Comparison of ENCODE assay signal across 16 mouse cellular contexts in the genomic region with DNA sequence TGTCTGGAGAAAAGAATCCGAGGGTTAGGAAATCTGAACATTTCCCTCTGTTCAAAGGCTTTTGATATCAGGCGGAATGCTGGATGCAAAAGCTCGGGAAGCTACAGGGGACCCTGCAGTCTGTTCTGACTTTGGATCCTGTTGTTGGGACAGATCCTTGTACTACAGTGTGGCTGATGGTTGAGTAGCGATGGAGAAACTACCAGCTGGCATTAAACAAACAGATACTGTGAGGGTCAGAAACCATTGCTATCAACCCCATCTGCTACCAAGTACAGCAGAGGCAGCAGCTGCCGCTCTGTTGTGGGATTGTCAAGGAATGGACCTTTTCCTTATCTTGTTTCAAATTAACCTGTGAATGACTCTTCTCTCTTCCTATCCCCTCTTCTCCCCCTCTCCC. TPM values are rescaled to one million over a fixed set of nuclear protein-coding genes. Genes with fewer than 3 reads are reported as not detected.
"Had no signal": no experiment of that assay in that cellular context is flagged by ENCODE, and none has a peak within 500 bp of the region (broad histone marks: within the 10 kb centered on the region; RNA-seq: fewer than 3 reads in every experiment).

No protein-coding gene starts in this region.

- H3K27me3 ChIP-seq: limb, embryonic 13.5 days; midbrain, embryonic 12.5 days; neural tube, embryonic 15.5 days had no signal

- H3K4me2 ChIP-seq: limb, embryonic 13.5 days; midbrain, embryonic 12.5 days; neural tube, embryonic 15.5 days had no signal

- H3K4me1 ChIP-seq: limb, embryonic 13.5 days; neural tube, embryonic 15.5 days had no signal

- H3K4me3 ChIP-seq: limb, embryonic 13.5 days; midbrain, embryonic 12.5 days; myocyte; neural tube, embryonic 15.5 days had no signal

- H3K9ac ChIP-seq: limb, embryonic 13.5 days; liver, embryonic 14.5 days; midbrain, embryonic 12.5 days; neural tube, embryonic 15.5 days had no signal

- H3K36me3 ChIP-seq: limb, embryonic 13.5 days; midbrain, embryonic 12.5 days; neural tube, embryonic 15.5 days had no signal

- H3K27ac ChIP-seq: kidney, postnatal 0 days; limb, embryonic 13.5 days; liver, embryonic 14.5 days; midbrain, embryonic 12.5 days; neural tube, embryonic 15.5 days had no signal

- H3K9me3 ChIP-seq: limb, embryonic 13.5 days; midbrain, embryonic 12.5 days; neural tube, embryonic 15.5 days had no signal

- DNase-seq: kidney, postnatal 36 days; layer of hippocampus, adult 9-11 months; layer of hippocampus, postnatal 36 days; lung, adult 18-20 months; right cerebral cortex, adult 18-20 months; right cerebral cortex, postnatal 25 days; thymus, adult 18-20 months; thymus, postnatal 14 days had no signal

RNA-seq across cellular contexts. Expression of a gene that starts 6.7 kb away (rescaled TPM):
- polyA plus RNA-seq: liver, adult 2 months; liver, embryonic 14.5 days; myocyte; small intestine, adult 2 months had no signal
